In the genomic region with DNA sequence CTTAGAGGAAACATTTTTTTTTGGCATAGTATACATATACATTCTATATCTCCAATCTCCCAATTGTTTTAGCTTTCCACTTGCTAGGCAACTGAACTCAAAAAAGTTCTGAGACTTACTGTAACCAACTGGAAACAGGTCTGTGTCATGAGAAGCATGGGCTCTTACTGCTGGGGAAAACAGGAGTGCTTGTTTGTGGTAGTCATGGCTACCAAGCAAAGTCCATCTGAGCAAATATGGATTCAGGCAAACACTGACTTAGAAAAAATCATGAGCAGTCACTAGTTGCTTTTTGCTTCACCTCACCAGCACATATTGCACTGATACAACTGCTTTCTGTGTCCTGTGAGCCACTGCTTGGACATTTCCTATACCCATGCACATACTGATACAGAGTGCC, we compare ENCODE assay signal across 40 mouse cellular contexts. TPM values are rescaled to one million over a fixed set of nuclear protein-coding genes. Genes with fewer than 3 reads are reported as not detected.
"Had no signal": no experiment of that assay in that cellular context is flagged by ENCODE, and none has a peak within 500 bp of the region (broad histone marks: within the 10 kb centered on the region; RNA-seq: fewer than 3 reads in every experiment).

No protein-coding gene starts in this region.

- H3K9ac ChIP-seq: heart, embryonic 12.5 days; hindbrain, embryonic 12.5 days; hindbrain, embryonic 14.5 days; intestine, embryonic 15.5 days; limb, embryonic 12.5 days had no signal

- H3K4me1 ChIP-seq: heart, embryonic 10.5 days; heart, embryonic 12.5 days; hindbrain, embryonic 10.5 days; hindbrain, embryonic 12.5 days; intestine, embryonic 15.5 days; limb, embryonic 10.5 days; limb, embryonic 12.5 days had no signal

- H3K4me3 ChIP-seq: gastrocnemius, adult 2 months; heart, embryonic 10.5 days; heart, embryonic 12.5 days; hindbrain, embryonic 10.5 days; hindbrain, embryonic 12.5 days; intestine, embryonic 15.5 days; limb, embryonic 10.5 days; limb, embryonic 12.5 days had no signal

- H3K4me2 ChIP-seq: heart, embryonic 12.5 days; hindbrain, embryonic 12.5 days; hindbrain, embryonic 14.5 days; intestine, embryonic 15.5 days; limb, embryonic 12.5 days had no signal

- H3K36me3 ChIP-seq: heart, embryonic 10.5 days; heart, embryonic 12.5 days; hindbrain, embryonic 10.5 days; hindbrain, embryonic 12.5 days; intestine, embryonic 15.5 days; limb, embryonic 10.5 days; limb, embryonic 12.5 days had no signal

- H3K27me3 ChIP-seq: heart, embryonic 12.5 days; hindbrain, embryonic 12.5 days; intestine, embryonic 15.5 days; limb, embryonic 12.5 days had no signal

- H3K9me3 ChIP-seq: heart, embryonic 10.5 days; heart, embryonic 12.5 days; hindbrain, embryonic 10.5 days; hindbrain, embryonic 12.5 days; intestine, embryonic 15.5 days; limb, embryonic 10.5 days; limb, embryonic 12.5 days had no signal

- H3K27ac ChIP-seq: gastrocnemius, adult 2 months; heart, embryonic 10.5 days; hindbrain, embryonic 10.5 days; hindbrain, embryonic 12.5 days; hindbrain, embryonic 14.5 days; intestine, embryonic 15.5 days; limb, embryonic 10.5 days; limb, embryonic 12.5 days had no signal

- ATAC-seq: hindbrain, embryonic 16.5 days; inflammation-experienced regulatory T-cells, adult 6 months; intestine, embryonic 15.5 days; intestine, postnatal 0 days had no signal

- DNase-seq: gastrocnemius, adult 2 months; gastrocnemius, postnatal 10 days; gastrocnemius, postnatal 25 days; heart, adult 18-20 months; heart, postnatal 10 days; heart, postnatal 4 days; kidney, adult 18-20 months; kidney, adult 8-10 months; kidney, postnatal 10 days; kidney, postnatal 36 days; layer of hippocampus, postnatal 36 days; lung, adult 18-20 months had no signal

RNA-seq across cellular contexts. Expression of a gene that starts 40.8 kb away (rescaled TPM):
- total RNA-seq: gastrocnemius, adult 2 months; gastrocnemius, postnatal 10 days; gastrocnemius, postnatal 25 days; gastrocnemius, postnatal 4 days; granulocyte monocyte progenitor cell, adult 5-6 weeks; heart, adult 18-20 months; heart, adult 8-10 months; heart, postnatal 10 days; heart, postnatal 25 days; heart, postnatal 4 days; layer of hippocampus, adult 18-20 months; layer of hippocampus, adult 8-10 months; layer of hippocampus, postnatal 14 days; layer of hippocampus, postnatal 36 days; left cerebral cortex, adult 18-20 months; left cerebral cortex, postnatal 14 days; left cerebral cortex, postnatal 36 days had no signal
- polyA plus RNA-seq: frontal cortex, adult 2 months; heart, embryonic 10.5 days; heart, embryonic 12.5 days; heart, embryonic 14.5 days; heart, embryonic 16.5 days; hindbrain, embryonic 10.5 days; hindbrain, embryonic 12.5 days; hindbrain, embryonic 14.5 days; hindbrain, embryonic 16.5 days; inflammation-experienced regulatory T-cells, adult 6 months; intestine, embryonic 15.5 days; intestine, postnatal 0 days; kidney, embryonic 14.5 days; kidney, embryonic 16.5 days; large intestine, adult 2 months; limb, embryonic 10.5 days; limb, embryonic 12.5 days; limb, embryonic 14.5 days had no signal
